Mouse (Mus musculus) testis, adult 2 months (tissue): ENCODE results near the gene Atp6v1c2.

Experiments used
- CTCF ChIP-seq: fragments of 200-500 bp; IDR thresholded peaks from 2 replicates; pipeline ENCODE4 v1.5.1; 2012; ENCODE audit warnings: low read depth, mild to moderate bottlenecking, inconsistent platforms, low read length, moderate library complexity; ENCODE audit not compliant: control insufficient read depth, insufficient read depth, insufficient replicate concordance
- POLR2A ChIP-seq: fragments of 200-500 bp; IDR thresholded peaks from 2 replicates; pipeline ENCODE4 v1.6.1; 2012; ENCODE audit warnings: low read depth, mild to moderate bottlenecking, inconsistent platforms, low read length, moderate library complexity; ENCODE audit not compliant: control insufficient read depth

DNA sequence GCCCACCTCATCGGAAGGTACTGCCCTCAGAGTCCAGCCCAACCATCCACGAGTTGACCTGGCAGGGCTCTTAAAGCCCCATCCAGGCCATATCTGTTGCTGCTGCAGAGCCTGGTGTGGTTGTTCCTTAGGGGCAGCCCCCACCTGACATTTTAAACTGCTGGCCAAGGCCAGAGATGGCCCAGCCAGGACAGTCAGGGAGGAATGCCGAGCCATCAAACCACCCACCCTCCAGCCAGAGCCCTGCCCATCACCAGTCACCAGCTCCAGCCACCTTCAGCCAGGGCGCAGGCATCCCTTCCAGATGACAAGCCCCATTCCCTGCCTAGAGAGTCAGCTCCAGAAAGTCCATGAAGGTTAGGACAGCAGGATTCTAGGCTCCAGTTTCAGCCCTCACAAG lies 40.7 kb downstream of the Atp6v1c2 start:
- TF ChIP-seq CTCF, result no peak
- no peak for TF ChIP-seq POLR2A
